Mouse (Mus musculus) G1E (cell line): ENCODE data around the gene Krit1.
"Not testable (repeated sequence)": the region's sequence is repeated elsewhere in the genome, so short reads cannot be mapped to it uniquely, and the experiment has no call there.

Source experiments
- CTCF ChIP-seq: IDR thresholded peaks from 2 replicates; pipeline ENCODE4 v1.5.1; 2012; ENCODE audit warnings: low read depth, low read length, inconsistent platforms, mixed read lengths
- GATA1 ChIP-seq: IDR thresholded peaks from 2 replicates; pipeline ENCODE4 v1.6.1; 2012; ENCODE audit warnings: borderline replicate concordance, low read length, inconsistent platforms, mixed read lengths
- POLR2AphosphoS5 ChIP-seq: IDR thresholded peaks from 2 replicates; pipeline ENCODE4 v1.6.1; 2012; ENCODE audit warnings: low read depth, low read length, inconsistent platforms; ENCODE audit not compliant: insufficient replicate concordance
- TAL1 ChIP-seq: conservative IDR thresholded peaks from 2 replicates; pipeline ENCODE4 v1.6.1; 2012; ENCODE audit warnings: low read depth, low read length, inconsistent platforms, mixed read lengths

DNA sequence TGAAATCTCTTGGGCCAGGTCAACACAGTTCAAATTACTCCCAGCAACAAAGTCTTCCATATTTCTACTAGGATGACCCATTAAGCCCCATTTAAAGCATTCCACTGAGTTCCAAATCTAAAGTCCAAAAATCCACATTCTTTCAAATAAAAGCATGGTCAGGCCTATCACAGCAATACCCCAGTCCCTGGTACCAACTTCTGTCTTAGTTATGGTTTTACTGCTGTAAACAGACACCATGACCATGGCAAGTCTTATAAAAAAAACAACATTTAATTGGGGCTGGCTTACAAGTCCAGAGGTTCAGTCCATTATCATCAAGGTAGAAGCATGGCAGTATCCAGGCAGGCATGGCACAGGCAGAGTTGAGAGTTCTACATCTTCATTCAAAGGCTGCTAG lies 4.3 kb upstream of the Krit1 start:
- not testable (repeated sequence) for TF ChIP-seq CTCF, GATA1, TAL1, POLR2AphosphoS5
